Mouse (Mus musculus): ENCODE results near the gene Fgf18. TPM values are rescaled to one million over a fixed set of nuclear protein-coding genes. Genes with fewer than 3 reads are reported as not detected.

Fgf18 gene
- polyA plus RNA-seq, 1 experiment from 2014 or later = 20.6 TPM

DNA sequence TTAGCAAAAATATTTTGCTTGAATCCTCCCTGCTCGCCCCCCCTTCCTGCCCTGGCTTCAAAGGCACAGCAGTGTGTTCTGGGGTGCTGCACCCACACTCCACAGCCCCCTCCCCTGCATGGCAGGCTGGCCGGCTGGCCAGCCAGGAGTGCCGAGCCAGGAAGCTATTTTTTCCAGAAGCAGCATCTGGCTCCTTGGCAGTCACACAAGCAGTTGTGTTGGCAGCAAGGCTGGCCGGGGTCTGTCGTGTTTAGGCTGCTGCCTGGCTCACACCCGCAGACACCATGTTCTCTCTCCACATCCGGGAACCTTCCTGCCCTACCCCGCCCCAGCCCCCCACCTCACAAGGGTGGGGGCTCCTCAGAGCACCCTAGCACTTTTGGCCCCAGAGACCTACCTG is 71.9 kb downstream of the Fgf18 start:
- ATAC-seq = peak; percentile 61
- no peaks in the 10 kb centered on the region for H3K4me1 ChIP-seq (ENCODE audit: insufficient read depth, low read depth, low read length)
- H3K36me3 ChIP-seq (ENCODE audit: insufficient read depth, low read length) = no peaks in the 10 kb centered on the region
- H3K9ac ChIP-seq (replicated peaks; ENCODE audit: low read depth) = no peak overlapping the region
- H3K4me2 ChIP-seq (replicated peaks; ENCODE audit: low read depth, low read length) = no peak overlapping the region
- 42% methylated on average over 8 of the region's 8 CpGs for WGBS
- no peaks in the 10 kb centered on the region for H3K9me3 ChIP-seq (ENCODE audit: low read length)
- peak; percentile 18 for DNase-seq (ENCODE audit: low spot score)
- no peak overlapping the region for H3K4me3 ChIP-seq (ENCODE audit: low read depth, low read length)
- no peak overlapping the region for H3K27ac ChIP-seq (ENCODE audit: low read length)
- TF ChIP-seq CTCF (IDR thresholded peaks at IDR 0.05) (no peak), EP300 (IDR thresholded peaks at IDR 0.05) (no peak)
- no peaks in the 10 kb centered on the region for H3K27me3 ChIP-seq (replicated peaks; ENCODE audit: insufficient read depth, low read length)

DNA sequence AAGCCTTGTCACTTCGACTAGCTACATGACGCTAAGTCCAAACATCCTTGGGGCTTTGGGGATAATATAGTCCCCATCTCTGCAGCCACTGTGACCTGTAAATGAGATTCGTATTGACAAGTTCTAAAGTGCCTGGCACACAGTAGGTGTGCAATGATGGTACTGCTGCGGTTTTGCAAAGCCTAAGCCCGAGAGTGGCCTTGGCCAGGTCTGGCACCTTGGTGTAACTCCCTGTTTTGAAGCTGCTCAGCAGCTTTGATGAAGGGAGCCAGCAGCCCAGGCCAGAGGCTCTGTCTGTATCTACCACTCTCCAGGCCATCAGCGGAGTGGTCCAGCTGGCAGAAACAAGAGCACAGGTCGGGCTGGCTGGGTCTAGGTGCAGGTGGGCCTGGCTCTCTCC is 72.7 kb downstream of the Fgf18 start:
- ATAC-seq (peak; percentile 25; the same call in 1 of the 2 replicates), DNase-seq (ENCODE audit: low spot score) (no peak)
- Histone ChIP-seq H3K27ac (ENCODE audit: low read length) (no peak overlapping the region), H3K9ac (replicated peaks; ENCODE audit: low read depth) (no peak overlapping the region), H3K27me3 (replicated peaks; ENCODE audit: insufficient read depth, low read length) (no peaks in the 10 kb centered on the region), H3K9me3 (ENCODE audit: low read length) (no peaks in the 10 kb centered on the region), H3K36me3 (ENCODE audit: insufficient read depth, low read length) (no peaks in the 10 kb centered on the region), H3K4me3 (ENCODE audit: low read depth, low read length) (no peak overlapping the region), H3K4me1 (ENCODE audit: insufficient read depth, low read depth, low read length) (no peaks in the 10 kb centered on the region), H3K4me2 (replicated peaks; ENCODE audit: low read depth, low read length) (no peak overlapping the region)
- WGBS = 59% methylated on average over 7 of the region's 7 CpGs
- TF ChIP-seq CTCF (IDR thresholded peaks at IDR 0.05) (no peak), EP300 (IDR thresholded peaks at IDR 0.05) (no peak)

DNA sequence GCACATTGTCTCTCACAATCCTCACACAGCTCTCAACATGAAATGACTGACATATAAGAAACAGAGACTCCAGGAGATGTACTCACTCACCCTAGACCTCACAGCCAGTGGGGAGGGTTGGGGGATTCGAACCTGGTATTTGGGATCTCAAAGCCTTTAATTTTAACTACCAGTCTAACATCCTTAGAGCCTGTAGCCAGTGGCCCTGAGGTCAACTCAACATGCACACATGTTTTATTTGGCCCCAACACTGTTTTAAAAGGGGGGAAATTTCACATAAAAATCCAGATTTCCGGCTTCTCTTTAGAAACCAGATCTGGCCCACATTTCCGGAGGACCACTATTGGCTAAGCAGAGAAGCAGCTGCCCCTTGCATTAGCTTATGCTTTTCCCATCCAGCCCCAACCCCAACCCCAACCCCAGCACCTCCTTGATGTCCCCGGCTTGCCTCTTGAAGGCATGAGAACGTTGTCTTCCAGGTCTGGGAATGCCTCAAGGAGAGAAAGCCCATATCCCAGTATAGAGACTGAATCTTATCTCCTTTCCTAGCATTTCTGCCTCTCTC is 75.8 kb downstream of the Fgf18 start:
- Histone ChIP-seq H3K4me3 (ENCODE audit: low read depth, low read length) (no peak overlapping the region), H3K36me3 (ENCODE audit: insufficient read depth, low read length) (no peaks in the 10 kb centered on the region), H3K27me3 (replicated peaks; ENCODE audit: insufficient read depth, low read length) (no peaks in the 10 kb centered on the region), H3K4me1 (ENCODE audit: insufficient read depth, low read depth, low read length) (no peaks in the 10 kb centered on the region), H3K27ac (ENCODE audit: low read length) (no peak overlapping the region), H3K9ac (replicated peaks; ENCODE audit: low read depth) (no peak overlapping the region), H3K4me2 (replicated peaks; ENCODE audit: low read depth, low read length) (no peak overlapping the region), H3K9me3 (ENCODE audit: low read length) (no peaks in the 10 kb centered on the region)
- DNase-seq (ENCODE audit: low spot score) = no peak
- 82% methylated on average over 5 of the region's 5 CpGs for WGBS
- TF ChIP-seq CTCF (IDR thresholded peaks at IDR 0.05) = no peak
- no peak for TF ChIP-seq EP300 (IDR thresholded peaks at IDR 0.05)
- ATAC-seq = no peak

DNA sequence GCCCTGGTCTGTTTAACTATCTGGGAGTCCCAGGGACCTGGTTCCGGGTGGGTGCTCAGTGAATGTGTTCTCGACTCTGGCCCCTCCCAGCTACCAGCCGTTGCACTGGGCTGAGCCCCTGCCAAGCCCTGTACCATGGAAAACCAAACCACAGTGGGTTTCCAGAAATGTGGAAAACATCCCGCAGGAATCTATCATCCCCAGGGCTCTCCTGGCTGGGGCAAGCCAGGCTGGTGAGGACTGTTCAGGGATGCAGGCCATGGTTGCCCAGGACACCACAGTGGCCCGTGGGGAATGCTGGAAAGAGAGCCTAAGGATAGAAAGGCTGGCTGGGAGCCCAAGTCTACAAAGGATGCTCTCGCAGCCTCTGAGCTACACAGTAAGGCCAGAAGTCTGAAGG is 76.7 kb downstream of the Fgf18 start:
- no peaks in the 10 kb centered on the region for H3K27me3 ChIP-seq (replicated peaks; ENCODE audit: insufficient read depth, low read length)
- TF ChIP-seq EP300 (IDR thresholded peaks at IDR 0.05) = no peak
- TF ChIP-seq CTCF (IDR thresholded peaks at IDR 0.05) = no peak
- DNase-seq (ENCODE audit: low spot score) = no peak
- 68% methylated on average over 6 of the region's 6 CpGs for WGBS
- ATAC-seq = no peak
- no peak overlapping the region for H3K27ac ChIP-seq (ENCODE audit: low read length)
- H3K36me3 ChIP-seq (ENCODE audit: insufficient read depth, low read length) = no peaks in the 10 kb centered on the region
- no peaks in the 10 kb centered on the region for H3K4me1 ChIP-seq (ENCODE audit: insufficient read depth, low read depth, low read length)
- no peak overlapping the region for H3K4me2 ChIP-seq (replicated peaks; ENCODE audit: low read depth, low read length)
- no peak overlapping the region for H3K4me3 ChIP-seq (ENCODE audit: low read depth, low read length)
- H3K9me3 ChIP-seq (ENCODE audit: low read length) = no peaks in the 10 kb centered on the region
- no peak overlapping the region for H3K9ac ChIP-seq (replicated peaks; ENCODE audit: low read depth)

Other genes starting within 250 kb of the Fgf18 start
- gene Npm1, start 15.8 kb upstream of the Fgf18 start, polyA plus RNA-seq (2015; fragmentation: Nextera tagmentation; extraction: Ambion mirVana) = 277 and 284 TPM in 2 replicates
- gene Tlx3, start 56.2 kb upstream of the Fgf18 start, polyA plus RNA-seq (2015; fragmentation: Nextera tagmentation; extraction: Ambion mirVana) = not detected in 2 replicates
- gene Gm12117, start 129.3 kb upstream of the Fgf18 start, polyA plus RNA-seq (2015; fragmentation: Nextera tagmentation; extraction: Ambion mirVana) = not detected in 2 replicates